Mouse (Mus musculus) megakaryocyte-erythroid progenitor cell, adult 5-6 weeks (primary cell): ENCODE results near the gene Tmem123. TPM values are rescaled to one million over a fixed set of nuclear protein-coding genes. Genes with fewer than 3 reads are reported as not detected.

ENCODE experiments used
- ATAC-seq: replicated peaks from 2 replicates; pipeline ENCODE4 v1.8.0; 2016; ENCODE audit warnings: mild to moderate bottlenecking, inconsistent platforms; ENCODE audit not compliant: severe bottlenecking, poor library complexity, low FRiP score, low TSS enrichment
- total RNA-seq, 2 experiments: library from RNA; stranded (forward) in 1 of 2; stranded (reverse) in 1 of 2; fragments of 200-1000, 215-1000 nt in 1 of 2; fragments of >200 nt in 1 of 2; fragmentation: Nextera tagmentation in 1 of 2; gene quantifications; 2 replicates each; pipeline ENCODE4 v1.2.3; 2014 to 2017

Gene Tmem123
- total RNA-seq (2014; fragmentation: Nextera tagmentation) (67.7 and 78.9 TPM in 2 replicates), total RNA-seq (2017) (131 and 161 TPM in 2 replicates)

DNA sequence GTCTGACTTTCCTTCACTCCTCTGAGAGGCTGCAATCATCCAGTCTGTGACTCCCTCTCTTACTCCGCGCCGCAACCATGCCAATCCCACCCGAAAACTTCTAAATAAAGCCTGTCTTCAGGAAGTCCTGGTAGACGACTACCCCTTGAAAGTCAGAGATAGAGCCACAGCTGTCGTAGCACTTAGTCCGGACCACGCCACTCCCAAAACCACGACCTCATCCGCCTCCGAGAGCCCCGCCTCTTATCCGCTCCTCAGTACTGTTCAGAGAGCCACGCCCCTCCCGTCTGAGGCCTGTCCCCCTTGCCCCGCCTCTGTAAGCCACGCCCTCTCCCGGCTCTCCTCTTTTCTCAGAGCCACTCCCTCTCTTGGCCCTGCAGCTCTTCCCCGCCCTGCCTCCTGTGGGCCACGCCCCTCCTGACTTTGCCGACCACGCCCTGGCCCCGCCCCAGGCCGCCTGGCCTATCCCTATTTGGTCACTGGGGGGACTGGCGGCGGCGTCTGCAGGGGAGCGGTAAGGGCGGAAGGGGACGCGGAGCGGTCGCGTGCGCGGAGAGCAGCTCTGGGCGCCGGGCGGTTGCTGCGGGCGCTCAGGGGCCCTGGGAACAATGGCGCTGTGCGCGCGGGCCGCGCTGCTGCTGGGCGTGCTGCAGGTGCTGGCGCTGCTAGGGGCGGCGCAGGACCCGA, at the start of gene Tmem123:
TSS of gene Tmem123 (plus strand) at position 428 of the 687 bp plus-strand sequence.
- ATAC-seq, result peak; percentile 93

- ATAC-seq, result peak; percentile 83
Measured at GRCm38 (mm10) chr9:7714062-7714907, 49.6 kb upstream of the Tmem123 start.

- no peak for ATAC-seq
Measured at GRCm38 (mm10) chr9:7714908-7715175, 49.0 kb upstream of the Tmem123 start.

GRCm38 (mm10) chr9:7721543-7721942, 42.3 kb upstream of the Tmem123 start:
- ATAC-seq, result no peak

DNA sequence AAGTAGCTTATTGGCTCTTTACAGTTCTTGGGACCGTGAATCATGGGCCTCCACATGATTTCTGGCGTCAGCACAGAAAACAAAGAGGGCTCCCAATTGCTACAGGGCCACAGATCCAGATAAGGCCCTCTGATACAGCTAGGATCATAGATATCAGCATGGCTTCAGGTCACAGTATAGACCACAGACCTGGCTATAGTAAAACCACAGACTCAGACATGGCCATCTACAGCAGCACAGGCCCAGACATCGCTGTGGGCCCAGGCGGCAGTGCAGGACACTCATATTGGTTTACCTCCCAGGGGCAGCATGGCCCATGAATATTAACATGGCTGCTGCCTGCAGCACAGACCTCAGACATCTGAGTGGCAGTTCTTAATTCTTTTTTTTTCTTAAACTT, 34.8 kb upstream of the Tmem123 start:
- ATAC-seq, result peak; percentile 81

DNA sequence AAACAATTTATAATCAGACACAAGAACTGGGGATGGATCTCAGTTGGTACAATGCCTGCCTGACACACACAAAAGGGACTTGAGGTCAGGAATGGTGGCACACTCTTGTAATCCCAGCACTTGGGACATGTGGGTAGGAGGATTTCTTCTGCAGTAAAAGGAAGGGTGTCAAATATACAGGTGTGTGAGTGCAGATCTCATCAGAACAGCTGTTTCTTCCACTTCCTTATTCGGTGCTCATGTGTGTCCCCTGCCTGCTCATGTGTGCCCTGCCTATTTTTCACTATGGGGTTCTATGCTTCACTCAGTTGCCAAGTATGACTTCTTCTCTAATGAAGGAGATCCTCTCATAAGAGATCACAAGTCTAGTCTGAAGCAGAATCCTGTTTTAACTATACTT, 21.1 kb upstream of the Tmem123 start:
- ATAC-seq, result no peak

- no peak for ATAC-seq
Measured at GRCm38 (mm10) chr9:7744156-7744555, 19.7 kb upstream of the Tmem123 start.

GRCm38 (mm10) chr9:7748881-7749280, 15.0 kb upstream of the Tmem123 start:
- ATAC-seq, result no peak

- ATAC-seq, result 0 out of 2 replicates have a peak, but pooled peaks have one; percentile 54
Measured at GRCm38 (mm10) chr9:7749537-7749936, 14.3 kb upstream of the Tmem123 start.

GRCm38 (mm10) chr9:7755889-7756423, 7.9 kb upstream of the Tmem123 start:
- ATAC-seq, result no peak

DNA sequence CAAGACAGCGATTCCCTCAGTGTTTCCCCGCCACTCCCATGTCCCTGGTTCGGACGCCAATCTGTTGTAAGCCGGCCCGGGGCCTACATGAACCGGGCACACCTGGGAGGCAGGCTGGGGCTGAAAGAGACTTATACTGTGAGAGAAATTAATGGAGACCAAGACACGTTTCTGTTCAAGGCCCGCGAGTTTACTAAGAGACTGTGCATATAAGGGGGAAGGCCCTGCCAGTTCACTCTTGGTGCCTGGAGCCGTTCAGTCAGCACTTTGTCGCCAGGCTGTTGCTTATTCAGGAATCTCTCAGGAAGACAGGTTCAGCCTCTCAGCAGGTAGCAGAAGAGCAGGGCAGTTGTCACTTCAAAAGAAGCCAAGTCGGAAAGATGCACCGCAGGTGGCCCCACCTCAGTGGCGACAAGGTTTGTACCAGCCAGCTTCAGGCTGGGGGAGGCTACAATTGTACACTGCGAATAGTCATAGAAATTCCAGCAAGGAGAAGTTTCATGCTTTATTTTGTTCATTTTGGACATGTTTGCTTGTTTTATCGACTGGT, 1.9 kb upstream of the Tmem123 start:
- no peak for ATAC-seq

DNA sequence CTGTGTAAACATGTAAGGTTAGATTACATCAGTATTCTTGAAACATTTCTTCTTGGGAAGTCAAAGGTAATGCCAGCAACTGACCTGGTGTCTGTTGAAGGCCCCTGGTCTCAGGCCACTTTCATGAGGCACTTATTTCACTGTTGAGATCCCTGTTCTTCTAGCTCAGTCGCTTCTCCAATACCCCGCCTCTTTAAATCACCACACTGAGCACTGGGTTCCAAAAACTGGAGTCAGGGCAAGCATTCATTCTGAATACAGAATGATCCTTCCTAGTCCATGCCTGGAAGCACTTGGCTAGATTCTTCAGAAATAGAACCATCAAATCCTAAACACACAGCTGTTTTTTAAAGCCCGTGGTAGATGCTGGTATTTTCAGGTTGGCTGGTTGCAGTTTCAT, 1.1 kb upstream of the Tmem123 start:
- no peak for ATAC-seq

DNA sequence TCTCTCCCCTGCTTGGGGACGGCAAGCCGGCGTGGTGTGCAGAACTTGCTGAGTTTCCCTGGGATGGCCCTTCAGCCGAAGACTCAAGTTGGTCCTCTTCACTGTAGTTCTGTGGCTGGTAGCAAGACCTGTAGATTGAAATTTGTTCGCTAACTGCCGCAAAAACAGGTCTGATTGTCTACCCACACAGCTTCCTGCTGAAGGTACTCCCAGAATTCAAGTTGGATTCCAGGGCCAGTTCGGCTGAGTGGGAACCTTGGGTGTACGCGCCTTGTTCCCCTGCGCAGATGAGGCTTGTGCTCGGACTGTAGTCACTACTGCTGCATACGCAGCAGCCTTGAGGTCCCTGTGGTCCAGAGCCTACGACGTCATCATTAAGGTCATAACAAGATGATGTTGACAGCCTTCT, 626 bp downstream of the Tmem123 start:
- peak; percentile 45 for ATAC-seq

- ATAC-seq, result no peak
Measured at GRCm38 (mm10) chr9:7765236-7765635, 1.4 kb downstream of the Tmem123 start.

DNA sequence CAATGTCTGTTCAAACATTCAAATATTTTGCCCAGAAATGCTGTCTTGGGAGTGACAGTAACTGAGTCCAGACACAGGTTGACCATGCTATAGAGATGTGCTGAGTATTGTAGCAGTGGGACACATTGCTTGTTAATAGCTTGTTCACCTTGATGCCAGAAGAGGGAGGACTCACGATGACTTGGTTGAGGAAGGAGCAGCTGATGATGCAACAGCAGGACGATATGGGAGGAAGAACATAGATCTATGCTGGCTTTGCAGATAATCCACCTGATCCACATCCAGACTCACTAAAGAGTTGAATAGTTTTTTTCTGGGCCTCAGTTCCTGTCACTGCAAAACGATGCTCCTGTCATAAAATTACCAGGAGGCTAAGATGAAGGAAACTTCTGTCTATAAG, 2.7 kb downstream of the Tmem123 start:
- no peak for ATAC-seq

- ATAC-seq, result no peak
Measured at GRCm38 (mm10) chr9:7767526-7767925, 3.7 kb downstream of the Tmem123 start.

DNA sequence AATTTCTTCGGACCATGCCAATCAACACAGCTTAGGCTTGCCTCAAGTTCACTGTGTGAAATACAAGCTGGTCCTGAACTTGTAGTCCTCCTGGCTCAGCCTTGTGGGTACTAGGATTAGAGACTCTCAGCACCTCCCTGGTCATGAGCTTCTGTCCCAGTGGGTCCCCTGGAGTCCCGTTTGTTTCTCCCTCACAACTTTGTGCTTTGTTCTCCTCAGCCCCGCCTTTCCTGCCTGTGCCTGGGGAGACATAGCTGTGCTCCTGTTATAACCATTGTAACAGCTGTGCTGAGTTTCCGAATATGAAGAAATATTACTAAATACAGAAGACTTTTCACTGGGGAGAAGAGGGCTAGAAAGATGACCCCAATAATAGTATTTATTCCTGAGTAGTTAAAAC, 5.2 kb downstream of the Tmem123 start:
- ATAC-seq, result no peak

GRCm38 (mm10) chr9:7769491-7769890, 5.7 kb downstream of the Tmem123 start:
- no peak for ATAC-seq

DNA sequence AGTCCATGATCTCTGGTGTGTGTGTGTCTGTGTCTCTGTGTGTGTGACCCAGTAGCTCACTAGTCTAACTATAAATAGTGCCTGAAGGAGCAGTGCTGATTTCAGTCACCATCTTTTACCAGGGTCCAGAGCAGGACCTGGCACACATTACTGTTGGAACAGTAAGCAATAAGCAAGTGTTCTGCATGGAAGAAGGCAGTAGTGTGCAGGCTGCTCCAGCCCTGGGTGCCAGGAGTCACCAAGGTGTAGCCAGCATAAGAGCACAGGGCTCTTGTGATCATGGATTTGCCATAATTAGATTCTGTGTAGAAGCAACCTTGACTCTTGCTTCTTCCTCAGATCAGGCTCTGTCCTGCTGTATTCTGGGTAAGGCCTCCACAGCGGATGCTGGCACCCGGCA, 8.5 kb downstream of the Tmem123 start:
- no peak for ATAC-seq

DNA sequence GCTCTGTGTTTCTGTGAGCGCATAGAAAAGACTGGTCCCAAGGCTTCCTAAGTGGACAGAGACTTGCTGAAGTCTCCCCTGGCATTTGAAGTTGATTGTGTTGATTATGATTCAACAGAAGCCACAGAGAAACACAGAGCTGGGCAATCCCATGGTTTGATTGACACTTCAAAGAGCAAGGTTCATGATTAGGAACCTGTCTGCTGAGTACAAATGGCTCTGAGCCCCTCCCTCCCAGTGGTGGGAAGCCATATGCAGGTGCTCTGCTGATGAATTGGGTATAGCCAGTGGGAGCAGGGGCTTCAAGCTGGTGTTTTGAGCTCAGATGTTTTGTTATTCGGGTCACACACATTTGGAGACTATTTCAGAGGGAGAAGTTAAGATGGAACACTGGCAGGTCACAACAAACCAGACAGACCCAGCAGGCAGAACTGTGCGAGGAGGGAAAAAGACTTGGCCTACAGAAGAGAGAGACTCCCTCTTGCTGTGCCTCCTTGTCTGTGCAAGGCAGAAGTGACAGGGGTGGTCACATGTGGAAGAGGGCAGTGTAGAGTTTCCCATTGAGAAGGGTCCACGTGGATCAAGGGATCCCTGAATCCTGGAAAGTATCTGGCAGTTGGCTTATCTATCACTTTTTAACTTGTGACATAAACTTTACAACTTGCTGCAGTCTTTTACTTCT, 9.1 kb downstream of the Tmem123 start:
- ATAC-seq, result no peak
